7 mouse cellular contexts compared by ENCODE assay signal in the genomic region with DNA sequence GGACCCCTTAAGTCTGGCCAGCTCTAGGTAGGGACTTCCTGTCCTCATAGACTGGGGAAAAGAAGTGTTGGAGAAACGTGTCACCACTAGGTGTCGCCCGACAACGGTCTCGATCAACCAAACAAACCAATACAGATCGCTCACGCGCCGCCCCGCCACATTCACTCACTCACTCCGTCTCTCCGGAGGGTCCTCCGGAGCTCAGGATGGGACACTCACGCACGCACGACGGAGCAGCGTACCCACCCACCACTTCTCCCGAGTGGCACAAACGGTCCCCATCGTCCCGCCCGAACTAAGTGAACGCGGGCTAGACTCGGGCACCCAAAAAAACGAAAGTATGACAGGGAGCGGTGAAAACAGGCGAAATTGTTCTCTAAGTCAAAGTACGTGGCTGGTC.
DNase-seq lines count a peak whose midpoint lies in the region; ATAC-seq and TF ChIP-seq lines count a peak whose summit lies in the region.

No protein-coding gene starts in this region.

- TF ChIP-seq CTCF in C2C12 (IDR thresholded peaks at IDR 0.05; ENCODE audit: control insufficient read depth, insufficient read depth, insufficient read length), result no peak
- TF ChIP-seq CTCF in G1E (IDR thresholded peaks at IDR 0.05; ENCODE audit: low read depth, low read length), result no peak

- no peak for ATAC-seq in G1E (ENCODE audit: extremely low read depth, insufficient number of reproducible peaks, low FRiP score, poor library complexity, severe bottlenecking)

- no peaks in the 10 kb centered on the region for H3K36me3 ChIP-seq in C2C12 (ENCODE audit: control insufficient read depth, insufficient read depth)
- H3K36me3 ChIP-seq in G1E (replicated peaks), result no peaks in the 10 kb centered on the region

- H3K4me3 ChIP-seq in C2C12 (ENCODE audit: insufficient read depth, poor library complexity, severe bottlenecking) (no peak overlapping the region), G1E (ENCODE audit: low read depth, low read length) (no peak overlapping the region)

- H3K79me2 ChIP-seq in C2C12 (ENCODE audit: control insufficient read depth, insufficient read depth), result no peaks in the 10 kb centered on the region

- H3K79me3 ChIP-seq in C2C12 (ENCODE audit: low read depth), result no peaks in the 10 kb centered on the region

- no peaks in the 10 kb centered on the region for H3K9me3 ChIP-seq in G1E (replicated peaks)

- H3K4me1 ChIP-seq in G1E (ENCODE audit: insufficient read depth, low read depth, low read length), result no peaks in the 10 kb centered on the region; the same call in 1 of the 2 replicates

- H3ac ChIP-seq in C2C12 (ENCODE audit: control insufficient read depth, insufficient read length, low read depth), result peak overlapping the region; percentile 0

- DNase-seq in G1E (ENCODE audit: low spot score), result peak; percentile 100
- DNase-seq in cerebellum, adult 18-20 months, result peak; percentile 98
- peak; percentile 91 for DNase-seq in gastrocnemius, postnatal 25 days
- peak; percentile 96 for DNase-seq in layer of hippocampus, adult 9-10 months (ENCODE audit: low spot score)
- DNase-seq in lung, postnatal 25 days (ENCODE audit: low spot score), result peak; percentile 95
- DNase-seq in spleen, postnatal 4 days (ENCODE audit: low spot score in 2 of 2), result peak; percentile 99 to 100

- H3K27me3 ChIP-seq in C2C12 (ENCODE audit: control insufficient read depth, insufficient read depth, insufficient read length), result no peaks in the 10 kb centered on the region
- H3K27me3 ChIP-seq in G1E (ENCODE audit: insufficient read depth, low read length), result no peaks in the 10 kb centered on the region

TF ChIP-seq in C2C12, 6 proteins besides CTCF, POLR2A, EP300 and RAD21:
- TF ChIP-seq MYOD1 (IDR thresholded peaks at IDR 0.05; ENCODE audit: control insufficient read depth, insufficient read length, low read depth) (no peak), MYOG (IDR thresholded peaks at IDR 0.05; ENCODE audit: control insufficient read depth, extremely low read depth, insufficient read length) (no peak), FOSL1 (IDR thresholded peaks at IDR 0.05; ENCODE audit: insufficient read depth, low read length, poor library complexity, severe bottlenecking) (no peak), MAX (IDR thresholded peaks at IDR 0.05) (no peak), CEBPB (IDR thresholded peaks at IDR 0.05; ENCODE audit: low read depth) (no peak)
